Mouse (Mus musculus): ENCODE results near the gene Gbf1.

DNA sequence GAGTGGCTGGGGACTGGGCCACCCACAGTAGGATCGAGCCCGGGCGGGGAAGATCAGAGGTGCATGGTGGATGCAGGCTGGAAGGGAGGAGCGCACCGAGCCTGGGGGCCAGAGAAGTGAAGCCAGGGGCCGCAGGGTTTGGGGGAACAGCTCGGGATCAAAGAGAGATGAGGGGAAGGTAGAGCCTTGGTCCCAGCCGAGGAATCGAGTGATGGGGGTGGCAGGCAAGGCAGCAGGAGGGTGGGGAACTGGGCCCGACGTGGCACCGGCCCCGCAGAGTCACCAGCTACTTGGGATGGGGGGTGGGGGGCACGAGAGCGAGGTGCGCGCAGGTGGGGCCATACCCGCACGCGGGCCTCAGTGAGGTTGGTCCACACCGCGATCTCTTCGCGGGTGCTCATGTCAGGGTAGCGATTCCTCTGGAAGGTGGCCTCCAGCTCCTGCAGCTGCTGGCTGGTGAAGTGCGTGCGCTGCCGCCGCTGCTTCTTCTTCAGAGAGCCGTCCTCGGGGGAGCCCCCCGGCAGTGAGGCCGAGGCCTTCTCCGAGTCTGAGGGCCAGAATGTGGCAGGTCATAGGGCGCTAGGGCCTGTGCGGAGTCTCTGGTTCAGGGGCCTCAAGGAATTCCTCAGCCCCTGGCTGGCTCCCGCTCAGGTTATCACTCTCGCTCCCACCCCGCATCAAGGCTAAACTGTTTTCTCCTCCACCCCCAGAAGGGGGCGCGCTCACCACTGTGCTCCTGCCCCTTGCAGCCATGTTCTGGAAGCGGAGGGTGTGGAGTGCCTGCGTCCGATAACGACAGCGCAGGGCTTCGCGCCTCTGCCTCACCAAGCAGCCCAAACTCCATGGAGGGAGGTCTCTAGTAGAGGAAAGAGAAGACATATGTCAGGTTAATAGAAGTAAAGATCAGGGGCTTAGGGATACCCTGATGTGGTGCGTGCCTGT, 15.4 kb upstream of the Gbf1 start:
- TF ChIP-seq POLR2A (IDR thresholded peaks at IDR 0.05; ENCODE audit: insufficient read depth, low read length) (no peak), CTCF (IDR thresholded peaks at IDR 0.05; ENCODE audit: low read depth, low read length) (peak; percentile 96), EP300 (IDR thresholded peaks at IDR 0.05; ENCODE audit: insufficient read depth, low read depth, low read length) (0 out of 2 replicates have a peak, but pooled peaks have one; percentile 27)

Data from ES-Bruce4 (cell line).